Mouse (Mus musculus) mammary gland, adult 2 months (tissue): ENCODE data around the gene H2al1f. TPM values are rescaled to one million over a fixed set of nuclear protein-coding genes. Genes with fewer than 3 reads are reported as not detected.

Experiments used
- polyA plus RNA-seq: library from polyadenylated mRNA; depleted of rRNA; stranded (reverse); fragments of >200 nt; gene quantifications from 2 replicates; pipeline ENCODE4 v1.2.3, GENCODE M21; 2012; ENCODE audit warnings: low replicate concordance; rRNA removed

The H2al1f gene
- polyA plus RNA-seq, result not detected in 2 replicates

DNA sequence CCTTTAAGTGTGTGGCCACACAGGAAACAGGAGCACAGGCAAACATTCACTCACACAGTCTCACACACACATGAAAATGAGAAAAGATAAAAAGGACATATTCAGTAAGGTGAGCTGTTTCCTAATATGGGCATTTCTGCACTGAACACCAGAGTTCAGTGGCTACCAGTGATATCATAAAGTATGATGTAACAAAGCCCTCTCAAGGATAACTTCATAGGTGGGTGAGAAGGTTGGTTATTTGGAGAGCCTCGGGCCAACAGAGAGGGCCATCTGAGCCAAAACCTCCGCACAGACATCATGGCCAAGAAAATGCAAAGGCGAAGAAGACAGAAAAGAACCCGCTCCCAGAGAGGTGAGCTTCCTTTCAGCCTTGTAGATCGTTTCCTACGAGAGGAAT is at the start of gene H2al1f:
Gene H2al1f, plus strand, starts transcription at position 301 of the 400 bp plus-strand sequence.

DNA sequence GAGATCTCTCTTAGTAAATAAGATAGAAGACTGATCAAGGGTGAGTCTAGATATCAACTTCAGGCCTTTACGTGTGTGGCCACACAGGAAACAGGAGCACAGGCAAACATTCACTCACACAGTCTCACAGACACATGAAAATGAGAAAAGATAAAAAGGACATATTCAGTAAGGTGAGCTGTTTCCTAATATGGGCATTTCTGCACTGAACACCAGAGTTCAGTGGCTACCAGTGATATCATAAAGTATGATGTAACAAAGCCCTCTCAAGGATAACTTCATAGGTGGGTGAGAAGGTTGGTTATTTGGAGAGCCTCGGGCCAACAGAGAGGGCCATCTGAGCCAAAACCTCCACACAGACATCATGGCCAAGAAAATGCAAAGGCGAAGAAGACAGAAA is 16.0 kb upstream of the H2al1f start, which contains the start of gene H2al1a:
Gene H2al1a, plus strand, starts transcription at position 301 of the 400 bp plus-strand sequence.

GRCm38 (mm10) chrX:11302132-11302531 is 12.8 kb upstream of the H2al1f start, which contains the start of gene H2al1b:
H2al1b (plus strand) TSS chrX:11302432.

GRCm38 (mm10) chrX:11305355-11305754 is 9.6 kb upstream of the H2al1f start, which contains the start of gene H2al1c:
H2al1c (plus strand) TSS chrX:11305655.

DNA sequence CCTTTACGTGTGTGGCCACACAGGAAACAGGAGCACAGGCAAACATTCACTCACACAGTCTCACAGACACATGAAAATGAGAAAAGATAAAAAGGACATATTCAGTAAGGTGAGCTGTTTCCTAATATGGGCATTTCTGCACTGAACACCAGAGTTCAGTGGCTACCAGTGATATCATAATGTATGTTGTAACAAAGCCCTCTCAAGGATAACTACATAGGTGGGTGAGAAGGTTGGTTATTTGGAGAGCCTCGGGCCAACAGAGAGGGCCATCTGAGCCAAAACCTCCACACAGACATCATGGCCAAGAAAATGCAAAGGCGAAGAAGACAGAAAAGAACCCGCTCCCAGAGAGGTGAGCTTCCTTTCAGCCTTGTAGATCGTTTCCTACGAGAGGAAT is 6.4 kb upstream of the H2al1f start, which contains the start of gene H2al1d:
Gene H2al1d, plus strand, starts transcription at position 301 of the 400 bp plus-strand sequence.

DNA sequence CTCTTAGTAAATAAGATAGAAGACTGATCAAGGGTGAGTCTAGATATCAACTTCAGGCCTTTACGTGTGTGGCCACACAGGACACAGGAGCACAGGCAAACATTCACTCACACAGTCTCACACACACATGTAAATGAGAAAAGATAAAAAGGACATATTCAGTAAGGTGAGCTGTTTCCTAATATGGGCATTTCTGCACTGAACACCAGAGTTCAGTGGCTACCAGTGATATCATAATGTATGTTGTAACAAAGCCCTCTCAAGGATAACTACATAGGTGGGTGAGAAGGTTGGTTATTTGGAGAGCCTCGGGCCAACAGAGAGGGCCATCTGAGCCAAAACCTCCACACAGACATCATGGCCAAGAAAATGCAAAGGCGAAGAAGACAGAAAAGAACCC is 3.3 kb upstream of the H2al1f start, which contains the start of gene H2al1e:
Gene H2al1e, plus strand, starts transcription at position 301 of the 400 bp plus-strand sequence.

GRCm38 (mm10) chrX:11317956-11318355 is 3.0 kb downstream of the H2al1f start, which contains the start of gene H2al1g:
H2al1g (plus strand) TSS chrX:11318256.

DNA sequence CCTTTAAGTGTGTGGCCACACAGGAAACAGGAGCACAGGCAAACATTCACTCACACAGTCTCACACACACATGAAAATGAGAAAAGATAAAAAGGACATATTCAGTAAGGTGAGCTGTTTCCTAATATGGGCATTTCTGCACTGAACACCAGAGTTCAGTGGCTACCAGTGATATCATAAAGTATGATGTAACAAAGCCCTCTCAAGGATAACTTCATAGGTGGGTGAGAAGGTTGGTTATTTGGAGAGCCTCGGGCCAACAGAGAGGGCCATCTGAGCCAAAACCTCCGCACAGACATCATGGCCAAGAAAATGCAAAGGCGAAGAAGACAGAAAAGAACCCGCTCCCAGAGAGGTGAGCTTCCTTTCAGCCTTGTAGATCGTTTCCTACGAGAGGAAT is 6.2 kb downstream of the H2al1f start, which contains the start of gene H2al1h:
Gene H2al1h, plus strand, starts transcription at position 301 of the 400 bp plus-strand sequence.

DNA sequence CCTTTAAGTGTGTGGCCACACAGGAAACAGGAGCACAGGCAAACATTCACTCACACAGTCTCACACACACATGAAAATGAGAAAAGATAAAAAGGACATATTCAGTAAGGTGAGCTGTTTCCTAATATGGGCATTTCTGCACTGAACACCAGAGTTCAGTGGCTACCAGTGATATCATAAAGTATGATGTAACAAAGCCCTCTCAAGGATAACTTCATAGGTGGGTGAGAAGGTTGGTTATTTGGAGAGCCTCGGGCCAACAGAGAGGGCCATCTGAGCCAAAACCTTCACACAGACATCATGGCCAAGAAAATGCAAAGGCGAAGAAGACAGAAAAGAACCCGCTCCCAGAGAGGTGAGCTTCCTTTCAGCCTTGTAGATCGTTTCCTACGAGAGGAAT is 9.4 kb downstream of the H2al1f start, which contains the start of gene H2al1i:
Gene H2al1i, plus strand, starts transcription at position 301 of the 400 bp plus-strand sequence.

DNA sequence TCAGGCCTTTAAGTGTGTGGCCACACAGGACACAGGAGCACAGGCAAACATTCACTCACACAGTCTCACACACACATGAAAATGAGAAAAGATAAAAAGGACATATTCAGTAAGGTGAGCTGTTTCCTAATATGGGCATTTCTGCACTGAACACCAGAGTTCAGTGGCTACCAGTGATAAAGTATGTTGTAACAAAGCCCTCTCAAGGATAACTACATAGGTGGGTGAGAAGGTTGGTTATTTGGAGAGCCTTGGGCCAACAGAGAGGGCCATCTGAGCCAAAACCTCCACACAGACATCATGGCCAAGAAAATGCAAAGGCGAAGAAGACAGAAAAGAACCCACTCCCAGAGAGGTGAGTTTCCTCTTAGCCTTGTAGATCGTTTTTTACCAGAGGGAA is 12.6 kb downstream of the H2al1f start, which contains the start of gene H2al1j:
Gene H2al1j, plus strand, starts transcription at position 301 of the 400 bp plus-strand sequence.

Other genes with a start within 250 kb of the H2al1f start
- gene H2al1a, start 15.9 kb upstream of the H2al1f start, polyA plus RNA-seq, result not detected in 2 replicates
- gene H2al1b, start 12.7 kb upstream of the H2al1f start, polyA plus RNA-seq, result not detected in 2 replicates
- gene H2al1c, start 9.5 kb upstream of the H2al1f start, polyA plus RNA-seq, result not detected in 2 replicates
- not detected in 2 replicates for gene H2al1d, start 6.3 kb upstream of the H2al1f start, polyA plus RNA-seq
- gene H2al1e, start 3.2 kb upstream of the H2al1f start, polyA plus RNA-seq, result not detected in 2 replicates
- not detected in 2 replicates for gene H2al1g, start 3.1 kb downstream of the H2al1f start, polyA plus RNA-seq
- gene H2al1h, start 6.3 kb downstream of the H2al1f start, polyA plus RNA-seq, result not detected in 2 replicates
- gene H2al1i, start 9.5 kb downstream of the H2al1f start, polyA plus RNA-seq, result not detected in 2 replicates
- not detected in 2 replicates for gene H2al1j, start 12.7 kb downstream of the H2al1f start, polyA plus RNA-seq